Mouse (Mus musculus) limb, embryonic 15.5 days (tissue): Measurements from ENCODE around the gene Ppt2. TPM values are rescaled to one million over a fixed set of nuclear protein-coding genes. Genes with fewer than 3 reads are reported as not detected.

ENCODE experiments used
- ATAC-seq: fragments of 200-750 bp; cut with Nextera tagmentation; 2 replicates; pipeline ENCODE4 v1.8.0; 2017; ENCODE audit warnings: low read depth, moderate TSS enrichment; ENCODE audit not compliant: insufficient number of reproducible peaks, low FRiP score, low TSS enrichment
- H3K27ac ChIP-seq: fragments of 300-500 bp; sonication (generic); 2 replicates; pipeline ENCODE4 v1.5.1; 2015; ENCODE audit warnings: moderate library complexity, mild to moderate bottlenecking, inconsistent platforms
- H3K27me3 ChIP-seq: fragments of 300-500 bp; sonication (generic); 2 replicates; pipeline ENCODE4 v1.6.1; 2015; ENCODE audit warnings: inconsistent platforms
- H3K36me3 ChIP-seq: fragments of 300-500 bp; sonication (generic); 2 replicates; pipeline ENCODE4 v1.6.1; 2015; ENCODE audit warnings: inconsistent platforms
- H3K4me1 ChIP-seq: fragments of 300-500 bp; sonication (generic); 2 replicates; pipeline ENCODE4 v1.6.1; 2015; ENCODE audit warnings: inconsistent platforms
- H3K4me2 ChIP-seq: fragments of 300-500 bp; sonication (generic); 2 replicates; pipeline ENCODE4 v1.6.1; 2015; ENCODE audit warnings: mild to moderate bottlenecking, inconsistent platforms
- H3K4me3 ChIP-seq: fragments of 300-500 bp; sonication (generic); 2 replicates; pipeline ENCODE4 v1.5.1; 2015; ENCODE audit warnings: mild to moderate bottlenecking, inconsistent platforms
- H3K9ac ChIP-seq: fragments of 300-500 bp; sonication (generic); 2 replicates; pipeline ENCODE4 v1.6.1; 2015; ENCODE audit warnings: inconsistent platforms
- H3K9me3 ChIP-seq: fragments of 300-500 bp; sonication (generic); 2 replicates; pipeline ENCODE4 v1.6.1; 2016; ENCODE audit warnings: inconsistent platforms
- WGBS: fragments of 180-500 bp; shearing (Covaris S2); methylation state at CpG from one replicate; pipeline ENCODE4 v1.1.7; 2015; 5-methylcytosine and 5-hydroxymethylcytosine counted together
- polyA plus RNA-seq: library from polyadenylated mRNA; unstranded; fragments of >200 nt; fragmentation: Nextera tagmentation; extraction: Ambion mirVana; gene quantifications from 2 replicates; pipeline ENCODE4 v1.2.1, GENCODE M21; 2015

Ppt2 gene
- polyA plus RNA-seq, 1 experiment from 2014 or later, result 26.8 TPM

- peak overlapping the region; percentile 51; the same call in 1 of the 2 replicates for H3K27ac ChIP-seq
Observed at GRCm38 (mm10) chr17:34655160-34655559, 26.9 kb upstream of the Ppt2 start.

GRCm38 (mm10) chr17:34654392-34654791 is 26.1 kb upstream of the Ppt2 start:
- Histone ChIP-seq H3K4me1 (peaks cover 24% of the 10 kb centered on the region), H3K4me3 (no peak overlapping the region), H3K27ac (no peak overlapping the region), H3K27me3 (peaks cover 13% of the 10 kb centered on the region), H3K9me3 (no peaks in the 10 kb centered on the region), H3K36me3 (peaks cover 50% of the 10 kb centered on the region), H3K4me2 (no peak overlapping the region), H3K9ac (no peak overlapping the region)
- 89% methylated on average over 13 of the region's 13 CpGs for WGBS
- no peak for ATAC-seq

More at GRCm38 (mm10) chr17:34655160-34655559, 26.9 kb upstream of the Ppt2 start:
- Histone ChIP-seq H3K9me3 (no peaks in the 10 kb centered on the region), H3K27me3 (peaks cover 21% of the 10 kb centered on the region), H3K4me2 (no peak overlapping the region), H3K9ac (no peak overlapping the region), H3K36me3 (peaks cover 43% of the 10 kb centered on the region), H3K4me1 (peaks cover 24% of the 10 kb centered on the region), H3K4me3 (no peak overlapping the region)
- ATAC-seq, result peak; percentile 24; the same call in 1 of the 2 replicates
- 81% methylated on average over 7 of the region's 7 CpGs for WGBS

- Histone ChIP-seq H3K27ac (no peak overlapping the region), H3K4me1 (peaks cover 24% of the 10 kb centered on the region), H3K4me2 (no peak overlapping the region), H3K36me3 (peaks cover 55% of the 10 kb centered on the region), H3K27me3 (peaks cover 8% of the 10 kb centered on the region), H3K4me3 (no peak overlapping the region), H3K9ac (no peak overlapping the region), H3K9me3 (no peaks in the 10 kb centered on the region)
- WGBS, result 64% methylated on average over 9 of the region's 9 CpGs
- no peak for ATAC-seq
Observed at GRCm38 (mm10) chr17:34653746-34654285, 25.5 kb upstream of the Ppt2 start.

GRCm38 (mm10) chr17:34652985-34653384 is 24.7 kb upstream of the Ppt2 start:
- no peaks in the 10 kb centered on the region for H3K9me3 ChIP-seq
- H3K4me2 ChIP-seq, result no peak overlapping the region
- 88% methylated on average over 8 of the region's 8 CpGs for WGBS
- no peak overlapping the region for H3K4me3 ChIP-seq
- no peak overlapping the region for H3K9ac ChIP-seq
- H3K27me3 ChIP-seq, result no peaks in the 10 kb centered on the region
- H3K27ac ChIP-seq, result no peak overlapping the region
- H3K36me3 ChIP-seq, result peaks cover 55% of the 10 kb centered on the region
- no peak for ATAC-seq
- H3K4me1 ChIP-seq, result peaks cover 30% of the 10 kb centered on the region

- no peak for ATAC-seq
- Histone ChIP-seq H3K27me3 (no peaks in the 10 kb centered on the region), H3K4me1 (peaks cover 34% of the 10 kb centered on the region), H3K4me2 (no peak overlapping the region), H3K9ac (no peak overlapping the region), H3K27ac (no peak overlapping the region), H3K36me3 (peaks cover 55% of the 10 kb centered on the region), H3K9me3 (no peaks in the 10 kb centered on the region), H3K4me3 (no peak overlapping the region)
- 91% methylated on average over 10 of the region's 10 CpGs for WGBS
Observed at GRCm38 (mm10) chr17:34652546-34652945, 24.2 kb upstream of the Ppt2 start.

- Histone ChIP-seq H3K4me1 (peaks cover 33% of the 10 kb centered on the region), H3K27ac (no peak overlapping the region), H3K4me2 (no peak overlapping the region), H3K4me3 (no peak overlapping the region), H3K36me3 (peaks cover 55% of the 10 kb centered on the region), H3K9ac (no peak overlapping the region), H3K9me3 (no peaks in the 10 kb centered on the region), H3K27me3 (no peaks in the 10 kb centered on the region)
- WGBS, result 52% methylated on average over 19 of the region's 19 CpGs
- ATAC-seq, result no peak
Observed at GRCm38 (mm10) chr17:34651507-34652221, 23.4 kb upstream of the Ppt2 start.

- no peaks in the 10 kb centered on the region for H3K9me3 ChIP-seq
- H3K36me3 ChIP-seq, result peaks cover 55% of the 10 kb centered on the region
- H3K4me1 ChIP-seq, result peaks cover 34% of the 10 kb centered on the region
- WGBS, result 92% methylated on average over 14 of the region's 14 CpGs
- H3K27me3 ChIP-seq, result no peaks in the 10 kb centered on the region
- no peak overlapping the region for H3K4me3 ChIP-seq
- no peak overlapping the region for H3K9ac ChIP-seq
- H3K4me2 ChIP-seq, result no peak overlapping the region
- H3K27ac ChIP-seq, result no peak overlapping the region
- ATAC-seq, result no peak
Observed at GRCm38 (mm10) chr17:34650781-34651180, 22.5 kb upstream of the Ppt2 start.

- Histone ChIP-seq H3K27me3 (no peaks in the 10 kb centered on the region), H3K36me3 (peaks cover 55% of the 10 kb centered on the region)
Observed at GRCm38 (mm10) chr17:34649106-34649864, 21.0 kb upstream of the Ppt2 start.

GRCm38 (mm10) chr17:34648141-34648890 is 20.0 kb upstream of the Ppt2 start:
- 81% methylated on average over 16 of the region's 16 CpGs for WGBS
- Histone ChIP-seq H3K4me3 (peak overlapping the region; percentile 100), H3K9ac (no peak overlapping the region; the same call in 1 of the 2 replicates), H3K27ac (no peak overlapping the region), H3K36me3 (peaks cover 47% of the 10 kb centered on the region), H3K4me1 (peaks cover 33% of the 10 kb centered on the region), H3K27me3 (no peaks in the 10 kb centered on the region), H3K4me2 (peak overlapping the region; percentile 80; the same call in 1 of the 2 replicates), H3K9me3 (no peaks in the 10 kb centered on the region)
- ATAC-seq, result no peak

More at GRCm38 (mm10) chr17:34649106-34649864, 21.0 kb upstream of the Ppt2 start:
- Histone ChIP-seq H3K4me3 (no peak overlapping the region), H3K4me1 (peaks cover 35% of the 10 kb centered on the region), H3K9me3 (no peaks in the 10 kb centered on the region), H3K4me2 (no peak overlapping the region), H3K27ac (no peak overlapping the region), H3K9ac (no peak overlapping the region)
- WGBS, result 88% methylated on average over 18 of the region's 18 CpGs
- ATAC-seq, result no peak

GRCm38 (mm10) chr17:34646906-34647787 is 18.8 kb upstream of the Ppt2 start, which contains the start of gene Atf6b:
Gene Atf6b (plus strand): TSS chr17:34647146.
- Histone ChIP-seq H3K4me3 (peak within 1 kb of the TSS; percentile 100), H3K4me2 (peak within 1 kb of the TSS; percentile 80), H3K9me3 (no peaks in the 10 kb centered on the region), H3K36me3 (peaks cover 35% of the 10 kb centered on the region), H3K27ac (peak within 1 kb of the TSS; percentile 69), H3K9ac (peak within 1 kb of the TSS; percentile 94), H3K27me3 (no peaks in the 10 kb centered on the region), H3K4me1 (peaks cover 33% of the 10 kb centered on the region)
- under 1% methylated on average over 62 of the region's 66 CpGs for WGBS
- ATAC-seq, result peak; percentile 94
